Mouse (Mus musculus): ENCODE results near the gene Hist1h2ae. TPM values are rescaled to one million over a fixed set of nuclear protein-coding genes. Genes with fewer than 3 reads are reported as not detected.
"Not testable (repeated sequence)": the region's sequence is repeated elsewhere in the genome, so short reads cannot be mapped to it uniquely, and the experiment has no call there.

The Hist1h2ae gene
- total RNA-seq, 2 experiments from 2014 or later = 0.45 TPM; not detected in 1

DNA sequence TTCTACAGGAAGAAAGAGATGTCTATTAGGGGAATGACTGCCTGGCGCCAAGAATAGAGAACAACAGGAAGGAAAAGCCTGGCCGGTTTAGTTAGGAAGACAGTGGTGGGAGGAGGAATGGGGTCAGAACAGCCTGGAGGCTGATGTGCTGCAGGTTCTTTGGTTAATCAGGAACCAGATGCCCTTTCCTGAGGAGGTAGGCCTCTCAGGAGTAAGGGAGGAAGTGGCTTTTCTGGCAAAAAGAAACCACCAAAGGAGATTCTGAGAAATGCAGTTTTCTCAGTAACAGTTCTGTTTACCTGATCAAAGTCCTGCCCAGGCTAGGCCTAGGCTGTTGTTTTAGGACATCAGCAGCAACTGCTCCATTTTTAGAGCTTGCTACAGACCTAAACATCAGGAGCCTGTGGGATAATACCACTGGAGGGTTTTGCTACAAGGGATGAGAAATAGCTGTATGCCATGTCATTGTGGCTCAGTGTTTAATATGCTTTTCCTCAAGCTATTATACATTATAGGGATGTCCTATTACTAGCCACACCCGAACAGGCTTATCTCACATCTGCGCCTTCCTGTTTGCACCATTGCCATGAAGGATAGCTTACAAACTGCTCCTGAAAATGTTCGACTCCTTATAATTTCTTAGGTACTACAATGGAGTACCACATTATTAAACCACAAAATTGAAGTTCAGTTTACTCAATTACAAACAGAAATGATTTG lies 22.2 kb upstream of the Hist1h2ae start:
- Histone ChIP-seq H3K4me3 (no peak overlapping the region), H3K27ac (0 out of 2 replicates have a peak overlapping the region, but pooled peaks have one; percentile 28)
- DNase-seq = no peak
- intact Hi-C loops (cut with DNase I) = no loop called here
- no peak for TF ChIP-seq CTCF (IDR thresholded peaks at IDR 0.05)

DNA sequence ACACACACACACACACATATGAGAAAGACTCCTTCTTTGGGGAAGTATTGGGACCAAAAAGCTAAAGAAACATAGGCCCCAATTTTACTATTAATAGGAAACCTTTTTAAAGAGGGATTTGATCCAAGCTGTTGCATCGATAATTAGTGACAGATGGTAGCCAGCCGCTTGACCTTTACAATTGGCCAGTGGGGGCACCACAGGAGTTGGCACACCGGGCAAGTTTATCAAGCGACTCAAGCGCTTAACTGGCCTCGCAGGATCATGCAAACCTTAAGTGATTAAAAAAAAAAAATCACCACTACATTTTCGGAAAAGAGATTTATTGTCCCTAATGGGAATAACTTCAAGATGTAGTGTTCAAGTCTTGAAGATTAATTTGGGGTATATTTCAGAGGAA lies 21.6 kb upstream of the Hist1h2ae start:
- Histone ChIP-seq H3K4me3 (no peak overlapping the region), H3K27ac (no peak overlapping the region)
- TF ChIP-seq CTCF (IDR thresholded peaks at IDR 0.05) = no peak
- DNase-seq = no peak
- intact Hi-C loops (cut with DNase I) = no loop called here

DNA sequence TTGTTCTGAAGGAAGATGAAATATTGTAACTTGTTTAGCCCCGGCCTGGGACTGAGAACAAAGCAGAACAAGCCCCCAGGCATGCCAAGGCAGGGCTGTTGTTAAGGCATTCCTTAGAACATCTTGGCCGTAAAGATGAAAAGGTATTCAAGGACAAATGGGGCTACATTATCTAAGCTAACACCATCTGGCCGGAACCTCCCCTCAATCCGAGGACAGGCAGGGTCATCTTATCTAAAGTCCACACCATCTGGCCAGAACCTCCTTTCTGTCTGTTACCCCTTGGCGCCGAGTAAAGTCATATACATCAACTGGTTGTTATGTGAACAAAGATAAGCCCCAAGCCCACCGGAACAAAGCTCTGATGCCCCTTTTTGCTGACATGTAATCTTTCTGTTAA lies 20.9 kb upstream of the Hist1h2ae start:
- DNase-seq; H3K27ac ChIP-seq; intact Hi-C loops (cut with DNase I); H3K4me3 ChIP-seq: not testable (repeated sequence)

DNA sequence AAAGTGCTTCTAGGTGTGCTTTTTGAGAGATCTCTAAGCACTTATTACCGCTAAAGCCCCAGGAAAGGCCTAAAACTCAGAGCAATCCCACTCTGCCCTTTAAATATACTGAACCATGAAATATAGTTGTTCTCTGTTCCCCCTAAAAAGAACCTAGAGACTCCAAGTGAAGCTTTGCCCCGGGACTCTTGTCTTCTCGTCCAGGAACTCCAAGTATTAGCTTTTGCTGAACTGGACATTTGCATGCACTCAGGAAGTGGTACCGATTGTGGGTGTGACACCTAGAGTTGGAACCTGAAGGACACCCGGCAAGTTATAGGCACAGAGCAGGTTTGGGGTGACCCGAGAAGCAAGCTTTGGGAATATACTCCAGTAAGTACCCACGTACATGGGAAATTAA lies 20.2 kb upstream of the Hist1h2ae start:
- H3K27ac ChIP-seq = no peak overlapping the region
- intact Hi-C loops (cut with DNase I) = no loop called here
- TF ChIP-seq CTCF (IDR thresholded peaks at IDR 0.05) = no peak
- H3K4me3 ChIP-seq = no peak overlapping the region
- DNase-seq = no peak

DNA sequence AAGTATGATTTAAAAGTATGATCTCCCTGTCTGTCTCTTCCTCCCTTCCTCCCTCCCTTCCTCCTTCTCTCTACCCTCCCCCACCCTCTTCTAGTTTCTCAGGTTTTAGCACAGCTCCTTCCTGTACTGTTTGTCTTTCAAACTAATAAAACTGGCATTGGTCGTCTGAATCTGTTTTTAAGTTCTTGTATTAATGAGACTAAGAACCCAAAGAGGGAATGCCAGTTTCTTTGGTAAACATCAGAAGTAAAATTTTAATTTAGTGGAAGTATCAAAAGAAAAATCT lies 15.9 kb upstream of the Hist1h2ae start:
- no peak for TF ChIP-seq CTCF (IDR thresholded peaks at IDR 0.05)
- DNase-seq = no peak
- peak overlapping the region; percentile 95 for H3K27ac ChIP-seq
- intact Hi-C loops (cut with DNase I) = loop anchor here (5.0 kb wide), 1 partner anchor 1545 kb away; the partner anchor contains the start of genes Hist1h2ag, Hist1h2bj and Hist1h4i
- H3K4me3 ChIP-seq = peak overlapping the region; percentile 85

DNA sequence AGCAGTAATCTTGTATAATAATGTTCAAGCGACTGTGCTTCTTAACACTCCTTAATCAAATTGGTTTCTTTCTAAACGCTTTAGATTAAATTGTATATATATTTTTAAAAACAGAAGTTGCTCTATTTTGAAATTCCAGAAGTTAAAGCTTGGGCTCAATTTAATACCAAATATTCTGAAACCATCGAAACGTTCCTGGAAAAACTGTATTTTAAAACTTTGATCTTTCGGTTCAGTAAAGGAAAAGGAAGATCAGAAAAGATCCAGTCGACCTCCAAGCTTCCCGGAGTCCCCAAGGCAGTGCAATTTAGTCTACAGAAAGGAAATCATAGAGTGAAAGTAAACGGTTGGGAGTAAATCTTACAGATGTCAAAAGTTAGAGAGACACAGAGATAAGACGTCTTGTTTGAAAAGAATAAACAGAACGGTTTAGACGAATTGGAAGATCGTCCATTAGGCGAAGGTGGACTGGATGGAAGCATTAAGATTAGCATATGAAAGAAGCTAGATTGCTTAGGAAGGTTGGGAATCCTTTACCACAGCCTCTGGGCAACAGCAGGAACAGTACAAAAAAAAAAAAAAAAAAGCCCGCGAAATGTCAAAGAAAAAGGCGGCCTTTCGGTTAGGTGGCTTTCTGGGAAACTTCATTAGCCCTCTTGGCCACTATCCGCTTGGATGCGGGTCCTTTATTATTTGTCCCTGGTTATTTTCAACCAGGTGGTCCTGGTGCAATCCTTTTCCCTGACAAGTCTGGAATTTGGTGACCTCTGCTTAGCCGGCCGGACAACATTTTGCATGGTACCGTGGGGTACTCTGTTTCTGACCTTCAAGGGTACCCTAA lies 15.3 kb upstream of the Hist1h2ae start:
- TF ChIP-seq CTCF (IDR thresholded peaks at IDR 0.05) = no peak
- intact Hi-C loops (cut with DNase I) = loop anchor here (5.0 kb wide), 1 partner anchor 1544 kb away; the partner anchor contains the start of genes Hist1h2ag, Hist1h2bj and Hist1h4i
- Histone ChIP-seq H3K27ac (peak overlapping the region; percentile 95), H3K4me3 (peak overlapping the region; percentile 85)
- no peak for DNase-seq

DNA sequence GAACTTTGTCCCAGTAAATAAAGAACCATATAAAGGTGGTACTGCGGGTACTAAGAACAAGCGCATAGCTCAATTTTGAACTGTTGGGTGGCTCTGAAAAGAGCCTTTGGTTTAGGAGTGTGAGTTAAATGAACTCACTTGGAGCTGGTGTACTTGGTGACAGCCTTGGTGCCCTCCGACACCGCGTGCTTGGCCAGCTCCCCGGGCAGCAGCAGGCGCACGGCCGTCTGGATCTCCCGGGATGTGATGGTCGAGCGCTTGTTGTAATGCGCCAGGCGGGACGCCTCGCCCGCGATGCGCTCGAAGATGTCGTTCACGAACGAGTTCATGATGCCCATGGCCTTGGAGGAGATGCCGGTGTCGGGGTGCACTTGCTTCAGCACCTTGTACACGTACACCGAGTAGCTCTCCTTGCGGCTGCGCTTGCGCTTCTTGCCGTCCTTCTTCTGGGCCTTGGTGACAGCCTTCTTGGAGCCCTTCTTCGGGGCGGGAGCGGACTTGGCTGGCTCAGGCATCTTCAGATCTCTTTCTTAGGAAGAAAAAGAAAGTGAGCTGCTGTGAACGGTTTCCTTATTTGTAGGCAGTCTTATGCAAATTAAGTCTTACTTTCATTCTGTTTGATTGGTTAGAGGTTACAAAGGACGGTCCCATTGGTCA lies 14.6 kb upstream of the Hist1h2ae start:
- peak overlapping the region; percentile 85 for H3K4me3 ChIP-seq
- DNase-seq = peak; percentile 73
- H3K27ac ChIP-seq = peak overlapping the region; percentile 95
- intact Hi-C loops (cut with DNase I) = loop anchor here (5.0 kb wide), 1 partner anchor 1543 kb away; the partner anchor contains the start of genes Hist1h2ag, Hist1h2bj and Hist1h4i

DNA sequence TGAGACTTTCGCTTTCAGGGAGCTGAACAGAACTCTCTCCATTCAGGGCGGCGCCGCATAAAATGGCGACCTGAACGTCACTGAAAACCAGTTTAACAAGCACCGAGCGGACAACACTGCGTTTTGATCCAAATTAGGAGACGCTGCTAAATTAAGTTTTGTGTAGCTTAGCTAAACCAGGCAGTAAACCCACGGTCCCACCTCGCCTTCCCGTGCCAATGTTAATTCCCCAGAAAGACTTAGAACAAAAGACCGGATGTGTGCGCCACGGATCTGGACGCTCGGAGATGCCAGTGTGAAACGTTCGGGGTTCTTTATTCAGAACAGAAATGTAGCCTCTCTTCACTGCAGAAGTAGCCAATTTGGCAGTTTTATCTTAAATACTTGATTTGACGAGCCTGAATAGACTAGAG lies 14.0 kb upstream of the Hist1h2ae start:
- intact Hi-C loops (cut with DNase I) = loop anchor here (5.0 kb wide), 1 partner anchor 1543 kb away; the partner anchor contains the start of genes Hist1h2ag, Hist1h2bj and Hist1h4i
- Histone ChIP-seq H3K27ac (peak overlapping the region; percentile 95), H3K4me3 (peak overlapping the region; percentile 85)
- DNase-seq = peak; percentile 70
- no peak for TF ChIP-seq CTCF (IDR thresholded peaks at IDR 0.05)

DNA sequence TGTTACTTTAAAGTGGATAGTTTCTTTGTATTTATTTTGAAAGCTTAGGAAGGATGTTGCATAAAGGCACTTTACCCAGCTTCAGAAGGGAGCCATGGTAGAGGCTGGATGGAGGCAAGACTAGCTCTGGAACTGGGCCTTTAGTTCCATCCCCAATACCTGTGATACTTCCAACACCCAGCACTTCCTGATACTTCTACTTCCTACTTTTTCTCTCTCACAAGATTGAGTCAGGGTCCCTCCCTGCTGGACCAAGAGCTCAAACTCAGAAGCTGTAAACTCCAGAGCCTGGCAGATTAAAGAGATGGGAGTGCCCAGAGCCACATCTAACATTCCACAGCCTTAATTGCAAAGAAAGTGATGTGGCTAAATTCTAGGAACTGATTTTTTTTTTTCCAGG lies 13.3 kb upstream of the Hist1h2ae start:
- intact Hi-C loops (cut with DNase I) = loop anchor here (5.0 kb wide), 5 partner anchors 38 to 178 kb away; partner anchors contain the start of genes Hist1h1a, Hist1h1e, Hist1h1t and Hist1h2af
- DNase-seq = no peak
- no peak for TF ChIP-seq CTCF (IDR thresholded peaks at IDR 0.05)
- H3K27ac ChIP-seq = peak overlapping the region; percentile 95
- H3K4me3 ChIP-seq = peak overlapping the region; percentile 85

DNA sequence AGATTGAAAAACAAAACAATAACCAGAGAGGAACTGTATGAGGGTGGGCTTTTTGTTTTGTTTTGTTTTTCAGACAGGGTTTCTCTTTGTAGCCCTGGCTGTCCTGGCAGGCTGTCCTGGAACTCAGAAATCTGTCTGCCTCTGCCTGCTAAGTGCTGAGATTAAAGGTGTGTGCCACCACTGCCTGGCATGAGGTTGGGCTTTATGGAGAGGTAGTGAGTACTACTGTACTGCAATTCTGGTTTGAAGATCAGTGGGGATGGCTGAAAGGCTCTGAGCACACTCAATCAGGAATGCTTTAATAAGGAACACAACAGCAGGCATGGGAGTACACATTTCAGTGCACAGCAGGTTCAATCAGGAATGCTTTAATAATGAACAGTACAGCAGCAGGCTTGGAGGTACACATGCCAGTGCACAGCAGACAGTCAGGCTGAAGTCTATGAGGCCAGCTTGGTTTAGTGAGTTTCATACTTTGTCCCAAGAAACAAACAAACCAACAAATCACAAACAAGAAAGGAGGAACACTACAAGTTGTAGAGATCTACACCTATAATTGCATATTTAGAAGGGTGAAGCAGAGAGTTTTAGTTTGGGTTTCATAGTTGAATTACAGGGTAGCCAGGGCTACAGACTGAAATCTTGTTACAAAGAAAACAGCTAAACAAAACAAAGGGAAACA lies 12.5 kb upstream of the Hist1h2ae start:
- H3K27ac ChIP-seq = peak overlapping the region; percentile 95
- H3K4me3 ChIP-seq = no peak overlapping the region
- TF ChIP-seq CTCF (IDR thresholded peaks at IDR 0.05) = no peak
- intact Hi-C loops (cut with DNase I) = loop anchor here (5.0 kb wide), 5 partner anchors 39 to 179 kb away; partner anchors contain the start of genes Hist1h1a, Hist1h1e, Hist1h1t and Hist1h2af
- no peak for DNase-seq

DNA sequence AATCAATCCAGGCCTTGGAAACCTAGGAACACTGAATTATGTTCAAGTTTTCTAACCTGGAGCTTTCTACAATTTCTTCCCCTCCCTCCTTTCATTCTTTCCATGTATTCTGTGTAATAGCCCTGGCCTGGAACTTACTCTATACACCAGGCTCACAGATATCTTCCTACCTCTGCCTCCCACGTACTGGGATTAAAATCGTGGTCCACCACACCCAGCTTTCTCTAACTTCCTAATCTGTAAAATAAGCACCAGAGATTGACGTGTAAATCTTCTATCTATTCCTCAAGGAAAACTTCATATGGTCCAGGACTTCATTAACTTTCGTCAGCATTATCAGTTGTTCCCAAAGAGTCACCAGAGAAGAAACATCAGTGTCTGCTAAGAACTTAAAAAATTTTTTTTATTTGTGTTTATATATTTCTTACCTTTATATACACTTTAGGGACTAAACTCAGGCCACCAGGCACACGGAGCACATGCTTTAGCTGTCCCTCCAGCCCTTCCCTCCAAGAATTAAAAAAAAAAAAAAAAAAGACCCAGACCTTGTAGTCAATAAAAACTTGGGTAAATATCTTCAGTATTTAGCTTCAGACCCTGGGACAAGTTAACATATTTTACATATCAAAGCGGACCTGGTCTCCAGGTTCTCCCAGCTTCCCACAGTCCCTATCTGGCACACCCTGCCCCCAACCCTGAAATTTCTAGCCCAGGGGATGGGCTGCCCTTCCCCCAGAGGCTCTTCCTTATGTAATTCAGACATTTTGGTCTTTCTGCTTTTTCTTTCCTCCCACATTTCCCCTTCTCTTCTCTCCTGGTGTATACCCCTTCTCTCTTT lies 11.4 kb upstream of the Hist1h2ae start:
- intact Hi-C loops (cut with DNase I) = loop anchor here (5.0 kb wide), 5 partner anchors 40 to 180 kb away; partner anchors contain the start of genes Hist1h1a, Hist1h1e, Hist1h1t and Hist1h2af
- no peak for TF ChIP-seq CTCF (IDR thresholded peaks at IDR 0.05)
- H3K4me3 ChIP-seq = peak overlapping the region; percentile 83
- DNase-seq = no peak
- peak overlapping the region; percentile 81 for H3K27ac ChIP-seq

Measured in gastrocnemius, adult 2 months (tissue).